Mouse (Mus musculus): ENCODE data around the gene Elk3.

DNA sequence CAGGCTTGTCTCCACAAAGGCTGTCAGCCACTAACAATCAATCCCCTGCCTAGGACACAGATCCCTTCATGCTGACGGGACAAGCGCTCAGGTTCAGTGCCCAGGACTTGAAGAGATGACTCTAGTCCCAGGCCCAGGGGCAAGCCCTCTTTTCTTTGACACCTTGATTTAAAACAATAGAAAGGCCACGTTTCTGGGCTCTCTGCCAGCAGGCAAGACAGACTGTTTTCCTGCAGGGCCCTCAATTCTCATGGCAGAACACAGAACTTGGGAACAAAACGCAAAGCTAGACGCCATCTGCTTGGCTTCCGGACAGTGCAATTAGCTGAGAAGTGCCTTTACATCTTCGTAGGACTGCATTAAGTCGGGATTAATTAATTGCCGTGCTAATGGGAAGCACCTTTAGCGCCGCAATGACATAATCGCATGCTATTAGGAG lies 28.4 kb downstream of the Elk3 start:
- TF ChIP-seq CTCF (IDR thresholded peaks at IDR 0.05; ENCODE audit: low read depth, low read length) (no peak), GATA1 (IDR thresholded peaks at IDR 0.05; ENCODE audit: borderline replicate concordance, low read length) (no peak), TAL1 (conservative IDR thresholded peaks at IDR 0.05; ENCODE audit: low read depth, low read length) (no peak)

Data from G1E (cell line).